Mouse (Mus musculus) MEL (cell line): Measurements from ENCODE around the gene Nus1. TPM values are rescaled to one million over a fixed set of nuclear protein-coding genes. Genes with fewer than 3 reads are reported as not detected.

Experiments used
- DNase-seq: peaks from one replicate; pipeline ENCODE4 v3.0.0; 2011; ENCODE audit warnings: low read depth, low spot score
- H3K27ac ChIP-seq: 2 replicates; pipeline ENCODE4 v1.5.1; 2012; ENCODE audit warnings: low read depth, mild to moderate bottlenecking, control low read depth, low read length, moderate library complexity; ENCODE audit not compliant: control insufficient read depth
- H3K27me3 ChIP-seq, 2 experiments: fragments of 150-350 bp in 1 of 2; sonication (generic) in 1 of 2; 2 replicates each; pipeline ENCODE4 v1.6.1; 2012; ENCODE audit warnings: low read length in 2 of 2, mild to moderate bottlenecking in 2 of 2, improper control_type of control experiment in 1 of 2, moderate library complexity in 1 of 2; ENCODE audit not compliant: insufficient read depth in 2 of 2, control insufficient read depth in 1 of 2
- H3K36me3 ChIP-seq, 2 experiments: 2 replicates each; pipeline ENCODE4 v1.6.1; 2012 to 2014; ENCODE audit warnings: low read length in 2 of 2, improper control_type of control experiment in 1 of 2, inconsistent platforms in 1 of 2, mild to moderate bottlenecking in 1 of 2; ENCODE audit not compliant: insufficient read depth in 2 of 2, control insufficient read depth in 1 of 2
- H3K4me1 ChIP-seq, 2 experiments: fragments of 150-350 bp in 1 of 2; sonication (generic) in 1 of 2; 2 replicates each; pipeline ENCODE4 v1.6.1; 2012; ENCODE audit warnings: low read length in 2 of 2, improper control_type of control experiment in 1 of 2, mild to moderate bottlenecking in 1 of 2; ENCODE audit not compliant: insufficient read depth in 2 of 2, control insufficient read depth in 1 of 2
- H3K4me3 ChIP-seq, 2 experiments: fragments of 150-350 bp in 1 of 2; sonication (generic) in 1 of 2; 2 replicates each; pipeline ENCODE4 v1.5.1; 2012; ENCODE audit warnings: low read depth in 2 of 2, low read length in 2 of 2, mild to moderate bottlenecking in 2 of 2, moderate library complexity in 2 of 2, control low read depth in 1 of 2, improper control_type of control experiment in 1 of 2; ENCODE audit not compliant: control insufficient read depth in 1 of 2, insufficient read depth in 1 of 2
- H3K79me2 ChIP-seq: 2 replicates; pipeline ENCODE4 v1.6.1; 2012; ENCODE audit warnings: mild to moderate bottlenecking, low read length, moderate library complexity; ENCODE audit not compliant: control insufficient read depth, poor library complexity, insufficient read depth
- H3K9ac ChIP-seq: 2 replicates; pipeline ENCODE4 v1.6.1; 2012; ENCODE audit warnings: low read depth, mild to moderate bottlenecking, control low read depth, low read length, moderate library complexity; ENCODE audit not compliant: control insufficient read depth, poor library complexity, severe bottlenecking
- H3K9me3 ChIP-seq: fragments of 150-350 bp; sonication (generic); replicated peaks from 2 replicates; pipeline ENCODE4 v1.6.1; 2012; ENCODE audit warnings: mild to moderate bottlenecking, low read length, improper control_type of control experiment, moderate library complexity; ENCODE audit not compliant: insufficient read depth
- BHLHE40 ChIP-seq: IDR thresholded peaks from 2 replicates; pipeline ENCODE4 v1.6.1; 2012; ENCODE audit warnings: low read depth, mild to moderate bottlenecking, inconsistent platforms, low read length, improper control_type of control experiment, borderline replicate concordance
- ELF1 ChIP-seq: IDR thresholded peaks from 2 replicates; pipeline ENCODE4 v1.6.1; 2014; ENCODE audit warnings: low read depth, mild to moderate bottlenecking, inconsistent platforms, low read length, improper control_type of control experiment, moderate library complexity
- EP300 ChIP-seq, 2 experiments: IDR thresholded peaks; 2 replicates each; pipeline ENCODE4 v1.6.1; 2011; ENCODE audit warnings: improper control_type of control experiment in 2 of 2, low read length in 2 of 2, low read depth in 1 of 2, mild to moderate bottlenecking in 1 of 2
- ETS1 ChIP-seq: IDR thresholded peaks from 2 replicates; pipeline ENCODE4 v1.6.1; 2012; ENCODE audit warnings: low read depth, mild to moderate bottlenecking, inconsistent platforms, low read length, improper control_type of control experiment, moderate library complexity
- GATA1 ChIP-seq: IDR thresholded peaks from 2 replicates; pipeline ENCODE4 v1.6.1; 2011; ENCODE audit warnings: low read depth, low read length, improper control_type of control experiment
- KAT2A ChIP-seq: conservative IDR thresholded peaks from 2 replicates; pipeline ENCODE4 v1.6.1; 2012; ENCODE audit warnings: low read depth, low read length, improper control_type of control experiment, inconsistent platforms
- MAFK ChIP-seq: IDR thresholded peaks from 2 replicates; pipeline ENCODE4 v1.6.1; 2011; ENCODE audit warnings: low read depth, mild to moderate bottlenecking, low read length, improper control_type of control experiment, borderline replicate concordance
- MAX ChIP-seq: IDR thresholded peaks from 2 replicates; pipeline ENCODE4 v1.6.1; 2011; ENCODE audit warnings: low read length, improper control_type of control experiment
- MAZ ChIP-seq: IDR thresholded peaks from 2 replicates; pipeline ENCODE4 v1.6.1; 2012; ENCODE audit warnings: low read depth, mild to moderate bottlenecking, inconsistent platforms, low read length, improper control_type of control experiment
- POLR2AphosphoS2 ChIP-seq: IDR thresholded peaks from 2 replicates; pipeline ENCODE4 v1.6.1; 2011; ENCODE audit warnings: low read length, improper control_type of control experiment
- RCOR1 ChIP-seq: IDR thresholded peaks from 2 replicates; pipeline ENCODE4 v1.6.1; 2012; ENCODE audit warnings: low read depth, mild to moderate bottlenecking, inconsistent platforms, low read length, improper control_type of control experiment
- SIN3A ChIP-seq: IDR thresholded peaks from 2 replicates; pipeline ENCODE4 v1.6.1; 2012; ENCODE audit warnings: low read length, improper control_type of control experiment, inconsistent platforms
- TAL1 ChIP-seq: IDR thresholded peaks from 2 replicates; pipeline ENCODE4 v1.6.1; 2012; ENCODE audit warnings: mild to moderate bottlenecking, inconsistent platforms, low read length, moderate library complexity, mixed read lengths
- TBP ChIP-seq: IDR thresholded peaks from 2 replicates; pipeline ENCODE4 v1.8.0; 2011; ENCODE audit warnings: low read depth, low read length, improper control_type of control experiment
- TCF12 ChIP-seq: IDR thresholded peaks from 2 replicates; pipeline ENCODE4 v1.6.1; 2014; ENCODE audit warnings: low read depth, mild to moderate bottlenecking, inconsistent platforms, low read length, improper control_type of control experiment, moderate library complexity
- USF1 ChIP-seq: IDR thresholded peaks from 2 replicates; pipeline ENCODE4 v1.6.1; 2014; ENCODE audit warnings: low read depth, mild to moderate bottlenecking, inconsistent platforms, low read length, improper control_type of control experiment, moderate library complexity
- USF2 ChIP-seq, 2 experiments: IDR thresholded peaks; 2 replicates each; pipeline ENCODE4 v1.6.1; 2011 to 2012; ENCODE audit warnings: improper control_type of control experiment in 2 of 2, low read length in 2 of 2, borderline replicate concordance in 1 of 2, inconsistent platforms in 1 of 2, low read depth in 1 of 2, mild to moderate bottlenecking in 1 of 2; ENCODE audit not compliant: insufficient read depth in 1 of 2
- ZC3H11A ChIP-seq: IDR thresholded peaks from 2 replicates; pipeline ENCODE4 v1.6.1; 2012; ENCODE audit warnings: low read depth, mild to moderate bottlenecking, inconsistent platforms, low read length, improper control_type of control experiment
- polyA plus RNA-seq, 2 experiments: library from polyadenylated mRNA; stranded (reverse) in 1 of 2; unstranded in 1 of 2; fragments of >175 nt in 1 of 2; fragments of >200 nt in 1 of 2; gene quantifications; 2 replicates each; pipeline versions ENCODE4 v1.2.1 to v1.2.4; 2012; ENCODE audit warnings: low replicate concordance in 2 of 2, low read depth in 1 of 2; ENCODE audit not compliant: insufficient read length in 2 of 2, insufficient read depth in 1 of 2, missing spikeins in 1 of 2
- total RNA-seq: library from RNA; depleted of rRNA; stranded (reverse); fragments of 300-350 nt; gene quantifications from 2 replicates; pipeline ENCODE4 v1.2.3, GENCODE M21; 2012

Nus1 gene
- total and polyA plus RNA-seq, 3 experiments, result 25.6 to 52.4 (median 43.5) TPM

DNA sequence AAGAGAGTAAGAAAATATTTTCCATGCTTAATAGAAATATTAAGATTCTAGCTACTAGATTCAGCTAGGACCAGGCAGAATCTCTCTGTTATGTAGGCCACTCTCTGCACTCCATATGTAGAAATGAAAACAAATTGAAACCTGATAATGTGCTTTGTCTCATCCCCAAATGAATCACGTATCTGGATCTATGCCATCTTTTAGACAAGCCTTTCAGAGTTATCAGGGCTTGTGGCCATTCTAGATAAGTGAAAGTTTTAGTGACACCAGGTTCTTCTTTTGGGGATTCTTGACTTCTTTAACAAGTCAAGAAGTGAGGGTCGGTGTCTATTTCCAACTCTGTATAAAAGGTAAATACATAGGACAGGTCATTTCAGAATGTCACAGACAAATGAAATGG lies 18.6 kb upstream of the Nus1 start:
- peaks cover 0 to 11% of the 10 kb centered on the region in 2 experiments; a peak in 2 of 4 replicates for H3K36me3 ChIP-seq
- peaks cover 0 to 3% of the 10 kb centered on the region in 2 experiments; a peak in 2 of 4 replicates for H3K4me1 ChIP-seq
- TF ChIP-seq RCOR1, result peak; percentile 99
- peak; percentile 93 for TF ChIP-seq GATA1
- TF ChIP-seq BHLHE40, result peak; percentile 72; the same call in 1 of the 2 replicates
- TF ChIP-seq SIN3A, result peak; percentile 45
- no peak for TF ChIP-seq USF2 (IDR thresholded peaks at IDR 0.05; ENCODE audit: borderline replicate concordance in 1 of 2, insufficient read depth in 1 of 2, low read depth in 1 of 2, low read length in 2 of 2)
- TF ChIP-seq MAZ, result no peak
- TF ChIP-seq EP300 (IDR thresholded peaks at IDR 0.05; ENCODE audit: low read depth in 1 of 2, low read length in 2 of 2), result peak; percentile 71 to 82
- TF ChIP-seq MAFK, result 0 out of 2 replicates have a peak, but pooled peaks have one; percentile 35
- peak; percentile 17; the same call in 1 of the 2 replicates for TF ChIP-seq TAL1
- TF ChIP-seq MAX, result no peak
- peak; percentile 80 for TF ChIP-seq ETS1
- peak; percentile 82 for TF ChIP-seq TCF12
- H3K27me3 ChIP-seq, result no peaks in the 10 kb centered on the region
- no peaks in the 10 kb centered on the region for H3K79me2 ChIP-seq
- H3K9me3 ChIP-seq, result no peaks in the 10 kb centered on the region
- H3K4me3 ChIP-seq, result no peak overlapping the region
- H3K27ac ChIP-seq, result no peak overlapping the region
- no peak overlapping the region for H3K9ac ChIP-seq
- DNase-seq, result peak; percentile 72

DNA sequence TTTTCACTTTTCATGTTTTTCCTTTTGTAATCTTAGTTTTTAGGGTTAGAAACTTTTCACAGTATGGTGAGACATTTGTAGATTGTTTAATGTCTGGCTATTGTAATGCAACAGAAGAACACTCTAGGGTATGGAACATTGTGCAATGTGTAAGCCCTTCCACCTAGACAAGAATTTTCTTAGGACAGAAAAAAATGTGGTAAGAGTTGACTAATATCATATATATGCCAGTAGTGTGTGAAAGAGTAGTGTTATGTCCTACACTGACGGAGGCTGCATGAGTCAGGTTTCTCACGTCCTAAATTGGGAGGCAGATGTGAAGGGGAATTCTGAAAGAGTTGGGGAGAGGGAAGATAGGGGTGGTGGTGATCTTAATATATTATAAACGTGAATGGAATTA lies 17.6 kb upstream of the Nus1 start:
- TF ChIP-seq POLR2AphosphoS2 (no peak), ELF1 (no peak), USF1 (no peak), ZC3H11A (no peak), KAT2A (no peak), TCF12 (no peak), TBP (no peak), EP300 (IDR thresholded peaks at IDR 0.05; ENCODE audit: low read depth in 1 of 2, low read length in 2 of 2) (no peak)
- peaks cover 0 to 13% of the 10 kb centered on the region in 2 experiments; a peak in 2 of 4 replicates for H3K36me3 ChIP-seq
- DNase-seq, result no peak
- H3K4me1 ChIP-seq, result peaks cover 3 to 5% of the 10 kb centered on the region in 2 experiments; a peak in 3 of 4 replicates
- H3K4me3 ChIP-seq, result no peak overlapping the region
- no peaks in the 10 kb centered on the region for H3K79me2 ChIP-seq
- H3K27me3 ChIP-seq, result no peaks in the 10 kb centered on the region
- no peak overlapping the region for H3K27ac ChIP-seq
- H3K9ac ChIP-seq, result no peak overlapping the region
- H3K9me3 ChIP-seq, result no peaks in the 10 kb centered on the region
